Mouse (Mus musculus) neural tube, embryonic 11.5 days (tissue): ENCODE measurements around the gene Ahctf1. TPM values are rescaled to one million over a fixed set of nuclear protein-coding genes. Genes with fewer than 3 reads are reported as not detected.
"Not testable (repeated sequence)": the region's sequence is repeated elsewhere in the genome, so short reads cannot be mapped to it uniquely, and the experiment has no call there.

Experiments used
- ATAC-seq: fragments of 200-750 bp; cut with Nextera tagmentation; 2 replicates; pipeline ENCODE4 v1.8.0; 2017; ENCODE audit warnings: moderate number of reproducible peaks, mild to moderate bottlenecking, moderate TSS enrichment, moderate library complexity; ENCODE audit not compliant: insufficient read depth, low FRiP score, low TSS enrichment
- DNase-seq: peaks from one replicate; pipeline ENCODE4 v3.0.0-alpha.2; 2015; ENCODE audit warnings: low spot score
- H3K27ac ChIP-seq: fragments of 300-500 bp; sonication (generic); 2 replicates; pipeline ENCODE4 v1.5.1; 2014; ENCODE audit warnings: low read depth, mild to moderate bottlenecking, low read length
- H3K27me3 ChIP-seq: fragments of 300-500 bp; sonication (generic); 2 replicates; pipeline ENCODE4 v1.6.1; 2014; ENCODE audit warnings: mild to moderate bottlenecking, low read length, mixed read lengths; ENCODE audit not compliant: control insufficient read depth, insufficient read depth
- H3K36me3 ChIP-seq: fragments of 300-500 bp; sonication (generic); 2 replicates; pipeline ENCODE4 v1.6.1; 2014; ENCODE audit warnings: mild to moderate bottlenecking, low read length, moderate library complexity, mixed read lengths; ENCODE audit not compliant: control insufficient read depth, insufficient read depth
- H3K4me1 ChIP-seq: fragments of 300-500 bp; sonication (generic); 2 replicates; pipeline ENCODE4 v1.6.1; 2014; ENCODE audit warnings: low read length, mixed read lengths; ENCODE audit not compliant: control insufficient read depth, insufficient read depth
- H3K4me2 ChIP-seq: fragments of 300-500 bp; sonication (generic); 2 replicates; pipeline ENCODE4 v1.6.1; 2014; ENCODE audit warnings: low read depth, mild to moderate bottlenecking, moderate library complexity
- H3K4me3 ChIP-seq: fragments of 300-500 bp; sonication (generic); 2 replicates; pipeline ENCODE4 v1.5.1; 2014; ENCODE audit warnings: low read depth, low read length
- H3K9ac ChIP-seq: fragments of 300-500 bp; sonication (generic); 2 replicates; pipeline ENCODE4 v1.6.1; 2014; ENCODE audit warnings: mild to moderate bottlenecking, low read length
- H3K9me3 ChIP-seq: fragments of 300-500 bp; sonication (generic); 2 replicates; pipeline ENCODE4 v1.6.1; 2016; ENCODE audit warnings: low read length; ENCODE audit not compliant: control insufficient read depth
- WGBS: fragments of 180-500 bp; shearing (Covaris S2); extraction: QIAGEN DNeasy Blood & Tissue Kit; methylation state at CpG from one replicate; pipeline ENCODE4 v1.1.7; 2014; 5-methylcytosine and 5-hydroxymethylcytosine counted together
- polyA plus RNA-seq: library from polyadenylated mRNA; unstranded; fragments of >200 nt; fragmentation: Nextera tagmentation; extraction: Ambion mirVana; gene quantifications from 2 replicates; pipeline ENCODE4 v1.2.1, GENCODE M21; 2014

Ahctf1 gene
- polyA plus RNA-seq, 1 experiment from 2014 or later: 35.8 TPM

DNA sequence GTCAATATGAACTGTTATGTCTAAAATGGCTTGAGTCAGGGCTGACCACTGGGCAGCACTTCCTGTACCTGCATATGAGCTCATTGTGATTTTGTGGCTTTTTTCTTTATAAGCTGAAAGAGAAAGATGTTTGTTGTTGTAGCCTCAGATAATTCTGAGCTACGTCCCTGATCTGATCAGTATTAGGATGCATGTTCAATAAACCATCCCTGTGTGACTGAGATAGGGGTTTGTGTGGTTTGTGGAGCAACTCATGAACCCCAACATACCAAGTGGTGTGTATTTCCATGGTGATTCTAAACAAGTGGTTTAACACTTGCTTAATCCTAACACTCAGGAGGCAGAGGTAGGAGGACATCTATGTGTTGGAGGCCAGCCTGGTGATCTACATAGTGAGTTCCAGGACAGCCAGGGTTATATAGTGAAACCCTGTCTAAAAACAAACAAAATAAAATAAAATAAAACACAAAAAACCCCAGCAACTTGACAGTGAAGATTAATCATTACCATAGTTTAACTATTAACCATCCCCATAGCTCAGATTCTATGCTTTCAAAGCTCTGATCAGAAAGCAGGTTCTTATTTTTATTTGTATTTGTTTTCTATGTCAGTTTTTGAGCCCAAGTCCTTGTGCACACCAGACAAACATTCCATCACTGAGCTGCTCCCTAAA, 32.4 kb upstream of the Ahctf1 start:
- H3K36me3 ChIP-seq: no peaks in the 10 kb centered on the region
- WGBS: 97% methylated on average over 1 of the region's 1 CpGs
- no peak for DNase-seq
- no peaks in the 10 kb centered on the region for H3K27me3 ChIP-seq
- no peaks in the 10 kb centered on the region for H3K9me3 ChIP-seq
- H3K4me1 ChIP-seq: no peaks in the 10 kb centered on the region
- no peak overlapping the region for H3K9ac ChIP-seq
- no peak overlapping the region for H3K4me2 ChIP-seq
- ATAC-seq: no peak
- H3K4me3 ChIP-seq: no peak overlapping the region
- no peak overlapping the region for H3K27ac ChIP-seq

DNA sequence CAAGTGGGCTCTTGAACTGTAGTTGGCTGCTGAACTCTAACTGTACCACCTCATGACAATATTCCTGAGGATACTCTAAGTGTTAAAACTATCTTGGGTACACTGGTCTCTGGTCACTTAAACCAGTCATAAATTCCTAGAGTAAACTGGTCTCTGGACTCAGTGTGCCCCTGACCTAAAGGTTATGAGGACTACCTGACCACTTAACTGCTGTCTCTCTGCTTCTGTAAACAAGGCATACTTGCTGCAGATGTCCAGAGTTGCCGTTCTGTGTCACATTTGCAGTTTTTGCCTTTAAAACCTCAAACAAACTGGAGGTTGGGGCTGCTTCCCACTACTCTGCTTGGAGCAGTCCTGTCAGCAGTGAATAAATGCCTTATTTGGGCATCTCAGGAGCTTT, 30.1 kb upstream of the Ahctf1 start:
- H3K9me3 ChIP-seq: no peaks in the 10 kb centered on the region
- no peak overlapping the region for H3K4me2 ChIP-seq
- 84% methylated on average over 1 of the region's 1 CpGs for WGBS
- ATAC-seq: no peak
- no peaks in the 10 kb centered on the region for H3K4me1 ChIP-seq
- no peaks in the 10 kb centered on the region for H3K27me3 ChIP-seq
- H3K36me3 ChIP-seq: no peaks in the 10 kb centered on the region
- no peak for DNase-seq
- H3K9ac ChIP-seq: no peak overlapping the region
- no peak overlapping the region for H3K27ac ChIP-seq
- H3K4me3 ChIP-seq: no peak overlapping the region

DNA sequence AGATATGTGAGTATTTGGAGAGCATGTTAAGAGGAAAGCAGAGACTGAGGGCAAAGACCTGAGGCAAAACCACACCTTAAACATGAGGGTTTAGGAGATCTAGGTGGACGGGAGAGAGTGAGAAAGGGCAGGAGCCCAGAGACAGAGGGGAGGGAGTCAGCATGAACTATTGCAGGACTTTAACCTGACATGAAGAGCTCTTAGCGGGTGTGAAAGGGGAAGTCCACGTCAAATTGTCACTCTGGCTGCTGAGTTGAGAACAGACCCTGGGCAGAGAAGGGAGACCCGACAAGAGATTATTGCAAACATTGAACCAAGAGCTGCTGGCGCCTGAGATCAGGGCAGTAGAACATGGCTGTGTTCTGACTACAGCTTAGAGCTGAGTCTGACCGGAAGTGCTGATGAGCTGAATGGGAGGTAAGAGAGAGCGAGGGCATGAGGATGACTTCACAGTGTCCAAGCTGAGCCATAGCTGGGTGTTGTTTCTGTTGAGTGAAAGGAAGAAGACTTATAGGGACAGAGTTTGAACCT, 29.3 kb upstream of the Ahctf1 start:
- H3K4me1 ChIP-seq: no peaks in the 10 kb centered on the region
- H3K4me2 ChIP-seq: no peak overlapping the region
- H3K9me3 ChIP-seq: no peaks in the 10 kb centered on the region
- H3K4me3 ChIP-seq: no peak overlapping the region
- no peak overlapping the region for H3K9ac ChIP-seq
- no peak for DNase-seq
- ATAC-seq: no peak
- H3K36me3 ChIP-seq: no peaks in the 10 kb centered on the region
- 82% methylated on average over 7 of the region's 7 CpGs for WGBS
- no peak overlapping the region for H3K27ac ChIP-seq
- no peaks in the 10 kb centered on the region for H3K27me3 ChIP-seq

DNA sequence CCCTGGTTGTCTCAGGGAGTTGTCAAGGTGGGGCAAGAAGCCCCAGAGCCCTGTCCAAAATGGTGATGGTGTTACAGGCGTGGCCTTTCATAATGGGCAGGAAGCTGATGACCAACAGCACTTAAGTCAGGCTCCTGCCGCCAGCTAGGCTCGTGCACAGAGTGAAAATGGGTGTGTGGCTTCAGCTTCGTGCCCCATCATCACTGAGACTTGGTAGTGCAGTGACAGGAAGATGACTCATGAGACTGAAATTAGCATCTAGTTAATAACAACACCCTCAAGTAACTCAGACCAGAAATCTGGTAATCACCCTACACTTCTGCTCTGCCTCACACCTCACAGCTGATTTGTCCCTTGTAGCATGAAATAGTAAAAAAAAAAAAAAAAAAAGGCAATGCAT, 25.4 kb upstream of the Ahctf1 start:
- Histone ChIP-seq H3K27me3 (no peaks in the 10 kb centered on the region), H3K9ac (no peak overlapping the region), H3K4me2 (no peak overlapping the region), H3K9me3 (no peaks in the 10 kb centered on the region), H3K4me1 (no peaks in the 10 kb centered on the region), H3K36me3 (no peaks in the 10 kb centered on the region), H3K4me3 (no peak overlapping the region), H3K27ac (no peak overlapping the region)
- WGBS: 81% methylated on average over 4 of the region's 4 CpGs
- DNase-seq (no peak), ATAC-seq (no peak)

DNA sequence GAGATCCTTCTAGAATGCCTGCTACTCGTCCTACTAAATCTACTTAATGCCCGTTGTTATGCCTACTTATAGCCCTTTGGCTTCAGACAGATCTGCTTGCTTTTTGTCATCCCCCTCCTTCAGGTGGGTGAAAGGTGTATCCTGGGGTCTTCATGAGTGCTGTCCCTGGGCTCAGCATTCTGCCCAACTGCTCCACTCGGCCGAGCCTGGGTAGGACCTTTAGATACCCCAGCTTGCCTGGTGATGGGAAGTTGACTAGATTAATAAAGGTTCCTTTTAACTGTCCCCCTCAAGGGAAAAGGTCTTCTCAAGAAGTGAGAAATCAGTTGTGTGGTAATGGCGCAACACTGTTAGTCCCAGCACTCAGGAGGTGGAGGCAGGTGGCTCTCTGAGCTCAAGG, 24.6 kb upstream of the Ahctf1 start:
- Histone ChIP-seq H3K36me3 (no peaks in the 10 kb centered on the region), H3K27ac (no peak overlapping the region), H3K9me3 (no peaks in the 10 kb centered on the region), H3K4me1 (no peaks in the 10 kb centered on the region), H3K4me3 (no peak overlapping the region), H3K27me3 (no peaks in the 10 kb centered on the region), H3K9ac (no peak overlapping the region), H3K4me2 (no peak overlapping the region)
- no peak for DNase-seq
- 89% methylated on average over 5 of the region's 5 CpGs for WGBS
- no peak for ATAC-seq

DNA sequence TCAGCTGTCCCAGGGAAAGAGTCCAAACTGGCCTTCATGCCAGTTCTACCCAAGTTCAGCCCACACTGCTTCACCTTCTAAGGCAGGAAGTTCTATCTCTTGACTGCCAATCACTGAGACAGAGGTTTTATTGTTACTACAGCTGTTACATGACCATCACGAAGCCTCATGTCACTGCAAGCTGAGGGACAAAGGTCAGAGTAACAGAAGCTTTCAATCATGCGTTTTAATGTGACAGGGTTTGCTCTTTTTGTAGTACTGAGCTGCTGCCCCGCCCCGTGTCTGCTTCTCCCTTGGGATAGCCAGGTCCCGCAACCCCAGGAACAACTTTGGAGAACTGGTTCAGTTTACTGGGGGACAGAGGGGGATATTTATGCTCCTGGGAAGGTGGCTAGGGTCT, 21.1 kb upstream of the Ahctf1 start:
- Histone ChIP-seq H3K4me3 (no peak overlapping the region), H3K36me3 (no peaks in the 10 kb centered on the region), H3K9ac (no peak overlapping the region), H3K27ac (no peak overlapping the region), H3K4me2 (no peak overlapping the region), H3K9me3 (no peaks in the 10 kb centered on the region), H3K27me3 (no peaks in the 10 kb centered on the region), H3K4me1 (no peaks in the 10 kb centered on the region)
- WGBS: 77% methylated on average over 5 of the region's 5 CpGs
- no peak for ATAC-seq
- no peak for DNase-seq

DNA sequence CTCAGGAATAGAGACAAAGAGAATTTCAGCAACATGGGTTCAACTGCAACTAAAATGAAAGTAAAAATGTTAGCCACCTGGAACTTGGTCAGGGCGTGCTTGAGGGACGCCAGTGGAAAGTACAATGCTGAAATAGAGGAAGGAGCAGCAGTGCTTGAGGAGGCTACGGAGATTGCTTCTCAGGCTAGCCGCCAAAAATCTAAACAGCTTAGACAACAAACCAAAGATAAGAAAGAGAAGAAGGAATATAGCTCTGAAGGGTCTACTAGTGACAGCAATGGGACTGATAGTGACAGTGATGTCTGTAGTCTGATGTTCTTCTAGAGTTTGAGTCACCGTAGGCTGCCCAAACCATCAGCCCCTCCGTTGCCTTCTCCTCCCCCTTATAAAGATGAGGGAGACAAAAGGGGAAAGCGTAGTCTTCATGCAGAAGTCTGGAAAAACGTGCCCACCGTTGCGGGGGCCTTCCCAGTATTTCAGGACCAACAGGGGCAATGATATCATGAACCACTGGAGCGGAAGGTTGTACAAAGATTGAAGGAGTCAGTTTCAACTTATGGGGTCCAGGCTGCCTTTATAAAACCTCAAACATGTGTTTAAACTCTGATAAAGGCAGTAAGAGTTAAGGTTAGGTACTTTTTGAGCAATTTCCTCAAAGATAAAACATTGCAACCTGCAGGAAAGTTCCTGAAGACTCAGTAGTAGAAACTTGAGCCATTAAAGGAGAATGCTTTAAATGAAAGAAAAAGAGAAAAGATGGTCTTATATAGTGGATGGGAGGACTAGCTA, 15.2 kb upstream of the Ahctf1 start:
- H3K4me3 ChIP-seq, H3K27me3 ChIP-seq, ATAC-seq, H3K4me2 ChIP-seq, H3K36me3 ChIP-seq, H3K9ac ChIP-seq, H3K27ac ChIP-seq, DNase-seq, H3K9me3 ChIP-seq, H3K4me1 ChIP-seq: not testable (repeated sequence)
- 87% methylated on average over 11 of the region's 11 CpGs for WGBS

DNA sequence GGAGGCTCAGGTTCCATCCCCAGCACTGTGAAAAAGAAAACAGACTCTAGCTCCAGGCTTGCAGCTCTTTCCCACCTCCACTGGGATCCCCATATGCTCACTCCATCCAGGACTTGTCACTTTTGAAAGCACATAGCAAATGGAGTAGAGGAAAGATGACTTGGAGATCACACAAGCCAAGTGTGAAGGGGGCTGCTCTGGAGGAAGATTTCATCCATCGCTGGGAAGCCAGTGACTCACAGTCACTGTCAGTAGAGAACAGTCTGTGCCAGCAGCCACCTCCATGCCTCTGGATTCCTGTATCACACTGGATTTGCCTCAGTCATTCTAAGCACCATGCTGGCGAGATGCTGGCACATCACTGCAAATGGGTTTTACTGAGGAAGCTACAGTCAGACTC, 11.1 kb upstream of the Ahctf1 start:
- H3K36me3 ChIP-seq: no peaks in the 10 kb centered on the region
- H3K9me3 ChIP-seq: no peaks in the 10 kb centered on the region
- H3K27me3 ChIP-seq: no peaks in the 10 kb centered on the region
- no peak overlapping the region for H3K4me3 ChIP-seq
- H3K4me2 ChIP-seq: no peak overlapping the region
- no peak for DNase-seq
- H3K27ac ChIP-seq: no peak overlapping the region
- no peak overlapping the region for H3K9ac ChIP-seq
- WGBS: 80% methylated on average over 2 of the region's 2 CpGs
- no peaks in the 10 kb centered on the region for H3K4me1 ChIP-seq
- ATAC-seq: no peak

DNA sequence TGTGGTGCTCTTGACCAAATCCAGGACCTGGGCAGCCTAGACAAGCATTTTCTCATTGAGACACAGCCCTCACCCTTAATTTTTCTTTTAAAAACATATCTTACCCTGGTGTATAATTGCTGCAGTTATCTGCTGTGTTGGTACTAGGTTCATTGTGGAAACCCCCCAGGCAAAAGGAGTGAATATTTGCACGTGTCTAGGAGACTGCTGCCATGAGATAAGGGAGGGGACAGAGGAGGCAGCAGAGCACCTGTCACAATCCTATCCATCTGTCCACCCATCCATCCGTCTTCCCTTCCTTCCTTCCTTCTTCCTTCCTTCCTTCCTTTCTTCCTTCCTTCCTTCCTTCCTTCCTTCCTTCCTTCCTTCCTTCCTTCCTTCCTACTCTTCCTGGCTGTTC, 9.9 kb upstream of the Ahctf1 start:
- DNase-seq (no peak), ATAC-seq (no peak)
- H3K4me1 ChIP-seq: no peaks in the 10 kb centered on the region
- no peak overlapping the region for H3K4me3 ChIP-seq
- no peaks in the 10 kb centered on the region for H3K27me3 ChIP-seq
- no peak overlapping the region for H3K27ac ChIP-seq
- no peaks in the 10 kb centered on the region for H3K9me3 ChIP-seq
- H3K9ac ChIP-seq: no peak overlapping the region
- 66% methylated on average over 2 of the region's 2 CpGs for WGBS
- no peaks in the 10 kb centered on the region for H3K36me3 ChIP-seq
- H3K4me2 ChIP-seq: no peak overlapping the region
